Comparison of ENCODE assay signal across 41 mouse cellular contexts in genomic region chr14:27017936-27018335, GRCm38 (mm10). TPM values are rescaled to one million over a fixed set of nuclear protein-coding genes. Genes with fewer than 3 reads are reported as not detected.
"Had no signal": no experiment of that assay in that cellular context is flagged by ENCODE, and none has a peak within 500 bp of the region (broad histone marks: within the 10 kb centered on the region; RNA-seq: fewer than 3 reads in every experiment).

No protein-coding gene starts in this region.

- DNase-seq: left cerebral cortex, postnatal 4 days; liver; liver, embryonic 13.5 days; liver, postnatal 0 days; lung, adult 18-20 months; lung, adult 2 months; lung, embryonic 14.5 days; lung, postnatal 10 days; lung, postnatal 14 days; lung, postnatal 36 days; lung, postnatal 4 days; midbrain, embryonic 14.5 days had no signal

- H3K4me1 ChIP-seq: limb, embryonic 13.5 days; limb, embryonic 15.5 days; megakaryocyte, embryonic 14.5 days; midbrain, embryonic 10.5 days; midbrain, embryonic 12.5 days; midbrain, embryonic 13.5 days; midbrain, embryonic 15.5 days had no signal

- H3K27me3 ChIP-seq: limb, embryonic 12.5 days; limb, embryonic 13.5 days; limb, embryonic 15.5 days; liver, embryonic 12.5 days; liver, embryonic 13.5 days; liver, embryonic 15.5 days; midbrain, embryonic 12.5 days; midbrain, embryonic 13.5 days; midbrain, embryonic 15.5 days had no signal

- H3K36me3 ChIP-seq: limb, embryonic 10.5 days; limb, embryonic 12.5 days; limb, embryonic 13.5 days; limb, embryonic 15.5 days; liver, embryonic 12.5 days; liver, embryonic 13.5 days; liver, embryonic 15.5 days; lung, embryonic 15.5 days; midbrain, embryonic 10.5 days; midbrain, embryonic 12.5 days; midbrain, embryonic 13.5 days; midbrain, embryonic 15.5 days had no signal

- H3K9me3 ChIP-seq: limb, embryonic 10.5 days; limb, embryonic 12.5 days; limb, embryonic 13.5 days; limb, embryonic 15.5 days; liver, embryonic 12.5 days; liver, embryonic 13.5 days; liver, embryonic 15.5 days; lung, embryonic 15.5 days; midbrain, embryonic 10.5 days; midbrain, embryonic 12.5 days; midbrain, embryonic 13.5 days; midbrain, embryonic 15.5 days had no signal

- H3K27ac ChIP-seq: limb, embryonic 10.5 days; limb, embryonic 12.5 days; limb, embryonic 13.5 days; limb, embryonic 15.5 days; liver, embryonic 12.5 days; liver, embryonic 13.5 days; liver, embryonic 14.5 days; liver, embryonic 15.5 days; lung, embryonic 15.5 days; macrophage; midbrain, embryonic 10.5 days; midbrain, embryonic 12.5 days; midbrain, embryonic 13.5 days; midbrain, embryonic 15.5 days had no signal

- H3K4me3 ChIP-seq: limb, embryonic 10.5 days; limb, embryonic 12.5 days; limb, embryonic 13.5 days; limb, embryonic 15.5 days; liver, embryonic 12.5 days; liver, embryonic 13.5 days; liver, embryonic 15.5 days; lung, embryonic 15.5 days; megakaryocyte, embryonic 14.5 days; midbrain, embryonic 10.5 days; midbrain, embryonic 12.5 days; midbrain, embryonic 13.5 days; midbrain, embryonic 15.5 days; myocyte had no signal

- H3K4me2 ChIP-seq: limb, embryonic 12.5 days; limb, embryonic 13.5 days; limb, embryonic 15.5 days; liver, embryonic 11.5 days; liver, embryonic 12.5 days; liver, embryonic 13.5 days; liver, embryonic 15.5 days; lung, embryonic 14.5 days; lung, embryonic 15.5 days; midbrain, embryonic 11.5 days; midbrain, embryonic 12.5 days; midbrain, embryonic 13.5 days; midbrain, embryonic 15.5 days had no signal

- H3K9ac ChIP-seq: limb, embryonic 12.5 days; limb, embryonic 13.5 days; limb, embryonic 15.5 days; liver, embryonic 12.5 days; liver, embryonic 13.5 days; liver, embryonic 14.5 days; liver, embryonic 15.5 days; liver, postnatal 0 days; lung, embryonic 14.5 days; lung, embryonic 15.5 days; midbrain, embryonic 12.5 days; midbrain, embryonic 13.5 days; midbrain, embryonic 15.5 days had no signal

- ATAC-seq: liver, embryonic 12.5 days; liver, postnatal 0 days; lung, postnatal 0 days; midbrain, embryonic 13.5 days; midbrain, embryonic 15.5 days; midbrain, embryonic 16.5 days had no signal

RNA-seq across cellular contexts. Expression of gene Il17rd, which starts 20.8 kb away (rescaled TPM):
- total RNA-seq: megakaryocyte progenitor cell, adult 5-6 weeks had no signal

RNA-seq across cellular contexts. Expression of gene Hesx1, which starts 23.7 kb away (rescaled TPM):
- total RNA-seq: left cerebral cortex, adult 8-10 months; left cerebral cortex, postnatal 10 days; left cerebral cortex, postnatal 14 days; left cerebral cortex, postnatal 25 days; left cerebral cortex, postnatal 36 days; left cerebral cortex, postnatal 4 days; liver, adult 2 months; monocyte, adult 5-6 weeks had no signal
- polyA plus RNA-seq: limb, embryonic 12.5 days; limb, embryonic 15.5 days; liver, adult 2 months; lung, adult 2 months; lung, embryonic 14.5 days; lung, embryonic 15.5 days; lung, embryonic 16.5 days; lung, postnatal 0 days; midbrain, embryonic 11.5 days; midbrain, embryonic 12.5 days; midbrain, embryonic 13.5 days; midbrain, embryonic 14.5 days; myocyte; neural tube, embryonic 11.5 days had no signal
